Mouse (Mus musculus) embryonic facial prominence, embryonic 14.5 days (tissue): ENCODE measurements around the gene S100a4. TPM values are rescaled to one million over a fixed set of nuclear protein-coding genes. Genes with fewer than 3 reads are reported as not detected.
A peak's percentile ranks its signal among the peaks of the same experiment; 100 is the strongest.

Source experiments
- ATAC-seq: fragments of 200-750 bp; cut with Nextera tagmentation; 2 replicates; pipeline ENCODE4 v1.8.0; 2017; ENCODE audit warnings: low read depth, moderate number of reproducible peaks, moderate TSS enrichment
- DNase-seq: peaks from one replicate; pipeline ENCODE4 v3.0.0-alpha.2; 2015; ENCODE audit warnings: low spot score
- H3K27ac ChIP-seq: fragments of 300-500 bp; sonication (generic); replicated peaks from 2 replicates; pipeline ENCODE4 v1.5.1; 2014; ENCODE audit warnings: low read depth, mild to moderate bottlenecking, low read length, moderate library complexity
- H3K27me3 ChIP-seq: fragments of 300-500 bp; sonication (generic); replicated peaks from 2 replicates; pipeline ENCODE4 v1.6.1; 2014; ENCODE audit warnings: low read length; ENCODE audit not compliant: control insufficient read depth, insufficient read depth
- H3K36me3 ChIP-seq: fragments of 300-500 bp; sonication (generic); 2 replicates; pipeline ENCODE4 v1.6.1; 2014; ENCODE audit warnings: low read length, mixed read lengths; ENCODE audit not compliant: control insufficient read depth, insufficient read depth
- H3K4me1 ChIP-seq: fragments of 300-500 bp; sonication (generic); 2 replicates; pipeline ENCODE4 v1.6.1; 2014; ENCODE audit warnings: antibody characterized with exemption, low read length; ENCODE audit not compliant: control insufficient read depth, insufficient read depth
- H3K4me2 ChIP-seq: fragments of 300-500 bp; sonication (generic); 2 replicates; pipeline ENCODE4 v1.6.1; 2014; ENCODE audit warnings: low read depth, mild to moderate bottlenecking, low read length, moderate library complexity, mixed read lengths
- H3K4me3 ChIP-seq: fragments of 300-500 bp; sonication (generic); 2 replicates; pipeline ENCODE4 v1.5.1; 2014; ENCODE audit warnings: low read depth, mild to moderate bottlenecking, low read length
- H3K9ac ChIP-seq: fragments of 300-500 bp; sonication (generic); 2 replicates; pipeline ENCODE4 v1.6.1; 2014; ENCODE audit warnings: low read depth, mild to moderate bottlenecking, low read length, moderate library complexity, mixed read lengths
- H3K9me3 ChIP-seq: fragments of 300-500 bp; sonication (generic); 2 replicates; pipeline ENCODE4 v1.6.1; 2016; ENCODE audit warnings: low read length; ENCODE audit not compliant: control insufficient read depth
- WGBS: fragments of 180-500 bp; shearing (Covaris S2); extraction: QIAGEN DNeasy Blood & Tissue Kit; methylation state at CpG from one replicate; pipeline ENCODE4 v1.1.7; 2014; 5-methylcytosine and 5-hydroxymethylcytosine counted together
- polyA plus RNA-seq: library from polyadenylated mRNA; unstranded; fragments of >200 nt; fragmentation: Nextera tagmentation; extraction: Ambion mirVana; gene quantifications from 2 replicates; pipeline ENCODE4 v1.2.1, GENCODE M21; 2014

The S100a4 gene
- polyA plus RNA-seq, 1 experiment from 2014 or later = 22.9 TPM

- no peak for ATAC-seq
- H3K27me3 ChIP-seq = no peaks in the 10 kb centered on the region
- no peak overlapping the region for H3K27ac ChIP-seq
- H3K9ac ChIP-seq = no peak overlapping the region
- 0 out of 2 replicates have a peak, but pooled peaks cover 5% of the 10 kb centered on the region for H3K9me3 ChIP-seq
- WGBS = 100% methylated on average over 1 of the region's 1 CpGs
- no peak overlapping the region for H3K4me3 ChIP-seq
- H3K36me3 ChIP-seq = no peaks in the 10 kb centered on the region
- DNase-seq = no peak
- H3K4me1 ChIP-seq = peaks cover 5% of the 10 kb centered on the region
- no peak overlapping the region for H3K4me2 ChIP-seq
Measured at GRCm38 (mm10) chr3:90582156-90582555, 21.4 kb upstream of the S100a4 start.

- Histone ChIP-seq H3K4me1 (peaks cover 5% of the 10 kb centered on the region), H3K9me3 (0 out of 2 replicates have a peak, but pooled peaks cover 5% of the 10 kb centered on the region), H3K4me3 (no peak overlapping the region), H3K27me3 (no peaks in the 10 kb centered on the region), H3K27ac (no peak overlapping the region), H3K9ac (no peak overlapping the region), H3K4me2 (no peak overlapping the region), H3K36me3 (no peaks in the 10 kb centered on the region)
- DNase-seq (no peak), ATAC-seq (no peak)
- WGBS = 88% methylated on average over 4 of the region's 4 CpGs
Measured at GRCm38 (mm10) chr3:90582556-90582955, 21.0 kb upstream of the S100a4 start.

GRCm38 (mm10) chr3:90583893-90584292 lies 19.7 kb upstream of the S100a4 start:
- no peak overlapping the region for H3K27ac ChIP-seq
- no peaks in the 10 kb centered on the region for H3K36me3 ChIP-seq
- 0 out of 2 replicates have a peak, but pooled peaks cover 5% of the 10 kb centered on the region for H3K9me3 ChIP-seq
- DNase-seq (no peak), ATAC-seq (no peak)
- H3K4me3 ChIP-seq = no peak overlapping the region
- no peaks in the 10 kb centered on the region for H3K27me3 ChIP-seq
- no peak overlapping the region for H3K4me2 ChIP-seq
- H3K9ac ChIP-seq = no peak overlapping the region
- WGBS = 51% methylated on average over 3 of the region's 3 CpGs
- H3K4me1 ChIP-seq = peaks cover 5% of the 10 kb centered on the region

GRCm38 (mm10) chr3:90585595-90585994 lies 18.0 kb upstream of the S100a4 start:
- Histone ChIP-seq H3K27me3 (no peaks in the 10 kb centered on the region), H3K4me3 (no peak overlapping the region), H3K9me3 (0 out of 2 replicates have a peak, but pooled peaks cover 5% of the 10 kb centered on the region), H3K27ac (peak overlapping the region; percentile 54; the same call in 1 of the 2 replicates), H3K36me3 (no peaks in the 10 kb centered on the region), H3K4me1 (no peaks in the 10 kb centered on the region), H3K9ac (no peak overlapping the region; the same call in 1 of the 2 replicates), H3K4me2 (no peak overlapping the region)
- DNase-seq = peak; percentile 87
- ATAC-seq = peak; percentile 60
- 28% methylated on average over 5 of the region's 5 CpGs for WGBS

GRCm38 (mm10) chr3:90586016-90586643 lies 17.4 kb upstream of the S100a4 start:
- ATAC-seq = no peak
- H3K9ac ChIP-seq = no peak overlapping the region; the same call in 1 of the 2 replicates
- no peaks in the 10 kb centered on the region for H3K27me3 ChIP-seq
- 0 out of 2 replicates have a peak, but pooled peaks cover 5% of the 10 kb centered on the region for H3K9me3 ChIP-seq
- DNase-seq = no peak
- H3K4me3 ChIP-seq = no peak overlapping the region
- no peaks in the 10 kb centered on the region for H3K36me3 ChIP-seq
- peak overlapping the region; percentile 54 for H3K27ac ChIP-seq
- WGBS = 84% methylated on average over 15 of the region's 15 CpGs
- H3K4me1 ChIP-seq = no peaks in the 10 kb centered on the region
- H3K4me2 ChIP-seq = no peak overlapping the region

- H3K27me3 ChIP-seq = no peaks in the 10 kb centered on the region
- H3K36me3 ChIP-seq = no peaks in the 10 kb centered on the region
- ATAC-seq = peak; percentile 59
- H3K9ac ChIP-seq = no peak overlapping the region
- no peak overlapping the region for H3K4me3 ChIP-seq
- 65% methylated on average over 8 of the region's 10 CpGs for WGBS
- no peak overlapping the region for H3K4me2 ChIP-seq
- H3K27ac ChIP-seq = peak overlapping the region; percentile 53; the same call in 1 of the 2 replicates
- H3K4me1 ChIP-seq = no peaks in the 10 kb centered on the region
- peak; percentile 77 for DNase-seq
- 0 out of 2 replicates have a peak, but pooled peaks cover 4% of the 10 kb centered on the region for H3K9me3 ChIP-seq
Measured at GRCm38 (mm10) chr3:90586906-90587305, 16.7 kb upstream of the S100a4 start.

GRCm38 (mm10) chr3:90587361-90588101 lies 16.0 kb upstream of the S100a4 start:
- no peak for ATAC-seq
- Histone ChIP-seq H3K4me3 (no peak overlapping the region), H3K36me3 (no peaks in the 10 kb centered on the region), H3K27ac (peak overlapping the region; percentile 53; the same call in 1 of the 2 replicates), H3K4me1 (no peaks in the 10 kb centered on the region), H3K27me3 (no peaks in the 10 kb centered on the region), H3K4me2 (no peak overlapping the region), H3K9ac (no peak overlapping the region), H3K9me3 (no peaks in the 10 kb centered on the region)
- peak; percentile 42 for DNase-seq
- 86% methylated on average over 14 of the region's 14 CpGs for WGBS

GRCm38 (mm10) chr3:90589390-90589789 lies 14.2 kb upstream of the S100a4 start:
- H3K4me3 ChIP-seq = no peak overlapping the region
- no peak overlapping the region for H3K4me2 ChIP-seq
- H3K27me3 ChIP-seq = no peaks in the 10 kb centered on the region
- no peak overlapping the region for H3K27ac ChIP-seq
- H3K9ac ChIP-seq = no peak overlapping the region
- no peaks in the 10 kb centered on the region for H3K4me1 ChIP-seq
- no peaks in the 10 kb centered on the region for H3K9me3 ChIP-seq
- H3K36me3 ChIP-seq = no peaks in the 10 kb centered on the region
- ATAC-seq = no peak
- DNase-seq = no peak
- WGBS = 76% methylated on average over 6 of the region's 6 CpGs
